Mouse (Mus musculus) megakaryocyte, embryonic 14.5 days (primary cell): ENCODE data around the gene Rab20.

ENCODE experiments used
- FLI1 ChIP-seq: IDR thresholded peaks from 2 replicates; pipeline ENCODE4 v1.6.1; 2012; ENCODE audit warnings: low read length, inconsistent platforms, mixed read lengths
- GATA1 ChIP-seq: IDR thresholded peaks from 3 replicates; pipeline ENCODE4 v1.6.1; 2012; ENCODE audit warnings: mixed read lengths, low read length, inconsistent platforms, borderline replicate concordance

DNA sequence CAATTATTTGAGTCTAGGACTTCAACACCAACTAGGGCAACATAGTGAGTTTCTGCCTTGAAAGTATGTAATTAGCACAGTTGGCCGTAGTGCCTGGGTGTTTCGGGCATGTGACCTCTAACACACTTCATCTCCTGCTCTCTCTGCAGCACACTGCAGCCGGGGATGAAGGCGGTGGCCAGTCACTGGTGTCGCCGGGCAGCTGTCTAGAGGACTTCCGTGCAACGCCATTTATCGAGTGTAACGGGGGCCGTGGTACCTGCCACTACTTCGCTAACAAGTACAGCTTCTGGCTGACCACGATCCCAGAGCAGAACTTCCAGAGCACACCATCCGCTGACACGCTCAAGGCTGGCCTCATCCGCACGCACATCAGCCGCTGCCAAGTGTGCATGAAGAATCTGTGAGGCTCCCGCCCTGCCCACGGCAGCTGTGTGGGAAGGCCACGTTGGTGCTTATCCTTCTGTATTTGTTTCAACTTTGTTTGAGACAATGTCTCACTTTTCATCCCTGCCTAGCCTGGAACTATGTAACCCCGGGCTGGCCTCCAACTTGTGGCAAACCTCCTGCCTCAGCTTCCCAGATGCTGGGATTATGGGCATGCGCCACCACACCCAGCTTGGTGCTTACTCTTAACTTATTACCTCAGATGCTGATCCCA lies 30.5 kb downstream of the Rab20 start:
- TF ChIP-seq FLI1 = no peak
- TF ChIP-seq GATA1 = no peak
